Mouse (Mus musculus) CH12.LX (cell line): ENCODE measurements around the gene Opalin.

ENCODE experiments used
- CHD1 ChIP-seq: IDR thresholded peaks from 2 replicates; pipeline ENCODE4 v1.6.1; 2012; ENCODE audit warnings: low read depth, low read length, improper control_type of control experiment, inconsistent platforms
- CHD2 ChIP-seq: IDR thresholded peaks from 2 replicates; pipeline ENCODE4 v1.6.1; 2011; ENCODE audit warnings: low read length, improper control_type of control experiment
- CTCF ChIP-seq, 2 experiments: IDR thresholded peaks in 1 of 2; conservative IDR thresholded peaks in 1 of 2; 2 replicates each; pipeline ENCODE4 v1.5.1; 2011 to 2012; ENCODE audit warnings: low read depth in 2 of 2, low read length in 2 of 2, improper control_type of control experiment in 1 of 2, inconsistent platforms in 1 of 2, mild to moderate bottlenecking in 1 of 2, moderate library complexity in 1 of 2
- E2F4 ChIP-seq: IDR thresholded peaks from 2 replicates; pipeline ENCODE4 v1.6.1; 2011; ENCODE audit warnings: low read depth, low read length, improper control_type of control experiment; ENCODE audit not compliant: insufficient replicate concordance
- MAX ChIP-seq: IDR thresholded peaks from 2 replicates; pipeline ENCODE4 v1.6.1; 2011; ENCODE audit warnings: low read length, improper control_type of control experiment
- NELFE ChIP-seq: IDR thresholded peaks from 2 replicates; pipeline ENCODE4 v1.6.1; 2011; ENCODE audit warnings: low read depth, low read length, improper control_type of control experiment
- POLR2A ChIP-seq: IDR thresholded peaks from 2 replicates; pipeline ENCODE4 v1.6.1; 2011; ENCODE audit warnings: low read depth, mild to moderate bottlenecking, improper control_type of control experiment, low read length
- POLR2AphosphoS2 ChIP-seq: IDR thresholded peaks from 2 replicates; pipeline ENCODE4 v1.6.1; 2011; ENCODE audit warnings: low read depth, low read length, improper control_type of control experiment
- TBP ChIP-seq: conservative IDR thresholded peaks from 2 replicates; pipeline ENCODE4 v1.6.1; 2011; ENCODE audit warnings: low read depth, low read length, improper control_type of control experiment

DNA sequence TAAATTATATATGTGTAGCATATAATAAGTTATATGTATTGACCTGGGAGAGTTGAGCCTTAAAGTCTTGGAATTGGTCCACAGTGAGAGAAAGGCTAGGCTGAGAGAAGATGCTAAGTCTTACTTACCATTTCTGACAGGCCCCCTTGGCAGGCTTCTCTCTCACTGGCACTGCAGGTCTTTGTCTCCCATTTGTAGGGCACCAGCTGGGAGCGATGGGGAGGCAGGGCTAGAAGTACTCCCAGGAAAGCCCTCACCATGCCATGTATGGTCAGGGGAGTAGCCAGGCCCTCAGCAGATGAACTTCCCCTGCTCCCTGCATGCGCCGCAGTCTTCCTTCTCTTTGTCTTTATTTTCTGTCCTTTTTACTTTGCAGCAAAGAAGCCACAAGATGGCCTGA, at the start of gene Opalin:
- no peak for TF ChIP-seq POLR2A
- no peak for TF ChIP-seq NELFE
- no peak for TF ChIP-seq MAX
- no peak for TF ChIP-seq CTCF (conservative IDR thresholded peaks at IDR 0.05 in 1 of 2, IDR thresholded peaks at IDR 0.05 in 1 of 2; ENCODE audit: low read depth in 2 of 2, low read length in 2 of 2)
- TF ChIP-seq E2F4 = no peak
- no peak for TF ChIP-seq CHD1
- TF ChIP-seq TBP = no peak
- TF ChIP-seq CHD2 = no peak
- TF ChIP-seq POLR2AphosphoS2 = no peak
